Mouse (Mus musculus) hindbrain, embryonic 10.5 days (tissue): Measurements from ENCODE around the gene Chd9. TPM values are rescaled to one million over a fixed set of nuclear protein-coding genes. Genes with fewer than 3 reads are reported as not detected.

Experiments
- DNase-seq: peaks from one replicate; pipeline ENCODE4 v3.0.0-alpha.2; 2017; ENCODE audit warnings: low spot score
- H3K27ac ChIP-seq: fragments of 300-500 bp; sonication (generic); 2 replicates; pipeline ENCODE4 v1.5.1; 2016; ENCODE audit warnings: mild to moderate bottlenecking, moderate library complexity
- H3K27me3 ChIP-seq: fragments of 300-500 bp; sonication (generic); 2 replicates; pipeline ENCODE4 v1.6.1; 2016; ENCODE audit warnings: mild to moderate bottlenecking; ENCODE audit not compliant: poor library complexity, insufficient read depth, severe bottlenecking
- H3K36me3 ChIP-seq: fragments of 300-500 bp; sonication (generic); 2 replicates; pipeline ENCODE4 v1.6.1; 2016; ENCODE audit warnings: mild to moderate bottlenecking, moderate library complexity
- H3K4me1 ChIP-seq: fragments of 300-500 bp; sonication (generic); replicated peaks from 2 replicates; pipeline ENCODE4 v1.6.1; 2016; ENCODE audit warnings: mild to moderate bottlenecking
- H3K4me3 ChIP-seq: fragments of 300-500 bp; sonication (generic); 2 replicates; pipeline ENCODE4 v1.5.1; 2016; ENCODE audit warnings: mild to moderate bottlenecking, moderate library complexity
- H3K9me3 ChIP-seq: fragments of 300-500 bp; sonication (generic); 2 replicates; pipeline ENCODE4 v1.6.1; 2016; ENCODE audit warnings: mild to moderate bottlenecking, moderate library complexity
- WGBS: fragments of 180-500 bp; shearing (Covaris S2); methylation state at CpG from one replicate; pipeline ENCODE4 v1.1.7; 2016; 5-methylcytosine and 5-hydroxymethylcytosine counted together
- polyA plus RNA-seq: library from polyadenylated mRNA; unstranded; fragments of >200 nt; fragmentation: Nextera tagmentation; extraction: Ambion mirVana; gene quantifications from 2 replicates; pipeline ENCODE4 v1.2.1, GENCODE M21; 2016

The Chd9 gene
- polyA plus RNA-seq, 1 experiment from 2014 or later = 40.2 TPM

- no peaks in the 10 kb centered on the region for H3K9me3 ChIP-seq
- 10% methylated on average over 10 of the region's 10 CpGs for WGBS
- H3K4me3 ChIP-seq = peak overlapping the region; percentile 89
- H3K27me3 ChIP-seq = no peaks in the 10 kb centered on the region
- H3K4me1 ChIP-seq = peaks cover 20% of the 10 kb centered on the region
- no peak for DNase-seq
- no peaks in the 10 kb centered on the region for H3K36me3 ChIP-seq
- peak overlapping the region; percentile 89 for H3K27ac ChIP-seq
Measured at GRCm38 (mm10) chr8:91069407-91069806, 241.3 kb downstream of the Chd9 start.

- H3K9me3 ChIP-seq = no peaks in the 10 kb centered on the region
- DNase-seq = peak; percentile 93
- H3K4me1 ChIP-seq = peaks cover 20% of the 10 kb centered on the region
- WGBS = under 1% methylated on average over 25 of the region's 25 CpGs
- H3K27me3 ChIP-seq = no peaks in the 10 kb centered on the region
- H3K4me3 ChIP-seq = peak within 1 kb of the TSS; percentile 89
- H3K27ac ChIP-seq = peak within 1 kb of the TSS; percentile 89
- no peaks in the 10 kb centered on the region for H3K36me3 ChIP-seq
Measured at GRCm38 (mm10) chr8:91069834-91070233, 241.7 kb downstream of the Chd9 start, which contains the start of gene Rbl2. TSS of gene Rbl2 (plus strand) at chr8:91070057.

GRCm38 (mm10) chr8:91070275-91070859 lies 242.2 kb downstream of the Chd9 start:
- Histone ChIP-seq H3K4me1 (peaks cover 20% of the 10 kb centered on the region), H3K9me3 (no peaks in the 10 kb centered on the region), H3K27me3 (no peaks in the 10 kb centered on the region), H3K4me3 (peak overlapping the region; percentile 89), H3K27ac (peak overlapping the region; percentile 89), H3K36me3 (no peaks in the 10 kb centered on the region)
- under 1% methylated on average over 34 of the region's 34 CpGs for WGBS
- DNase-seq = peak; percentile 57

- H3K27me3 ChIP-seq = no peaks in the 10 kb centered on the region
- H3K36me3 ChIP-seq = peaks cover 32% of the 10 kb centered on the region
- no peaks in the 10 kb centered on the region for H3K9me3 ChIP-seq
- no peak for DNase-seq
- H3K4me3 ChIP-seq = no peak overlapping the region
- no peak overlapping the region for H3K27ac ChIP-seq
- 94% methylated on average over 12 of the region's 12 CpGs for WGBS
- H3K4me1 ChIP-seq = no peaks in the 10 kb centered on the region
Measured at GRCm38 (mm10) chr8:91077077-91077867, 249.1 kb downstream of the Chd9 start.

GRCm38 (mm10) chr8:91079678-91080077 lies 251.5 kb downstream of the Chd9 start:
- no peaks in the 10 kb centered on the region for H3K9me3 ChIP-seq
- no peaks in the 10 kb centered on the region for H3K27me3 ChIP-seq
- peaks cover 41% of the 10 kb centered on the region for H3K36me3 ChIP-seq
- H3K4me1 ChIP-seq = no peaks in the 10 kb centered on the region
- 93% methylated on average over 2 of the region's 2 CpGs for WGBS
- no peak overlapping the region for H3K27ac ChIP-seq
- H3K4me3 ChIP-seq = no peak overlapping the region
- no peak for DNase-seq

- H3K4me3 ChIP-seq = no peak overlapping the region
- no peak overlapping the region for H3K27ac ChIP-seq
- no peaks in the 10 kb centered on the region for H3K4me1 ChIP-seq
- no peak for DNase-seq
- peaks cover 56% of the 10 kb centered on the region for H3K36me3 ChIP-seq
- WGBS = 84% methylated on average over 7 of the region's 7 CpGs
- H3K9me3 ChIP-seq = no peaks in the 10 kb centered on the region
- H3K27me3 ChIP-seq = no peaks in the 10 kb centered on the region
Measured at GRCm38 (mm10) chr8:91081911-91082310, 253.8 kb downstream of the Chd9 start.

GRCm38 (mm10) chr8:91082428-91082827 lies 254.3 kb downstream of the Chd9 start:
- no peaks in the 10 kb centered on the region for H3K9me3 ChIP-seq
- H3K4me1 ChIP-seq = no peaks in the 10 kb centered on the region

GRCm38 (mm10) chr8:91088452-91088851 lies 260.3 kb downstream of the Chd9 start:
- WGBS = 95% methylated on average over 7 of the region's 7 CpGs
- no peak for DNase-seq
- Histone ChIP-seq H3K36me3 (peaks cover 53% of the 10 kb centered on the region), H3K9me3 (no peaks in the 10 kb centered on the region), H3K4me3 (no peak overlapping the region), H3K4me1 (no peaks in the 10 kb centered on the region), H3K27ac (no peak overlapping the region), H3K27me3 (no peaks in the 10 kb centered on the region)

More at GRCm38 (mm10) chr8:91082428-91082827, 254.3 kb downstream of the Chd9 start:
- Histone ChIP-seq H3K27ac (no peak overlapping the region), H3K27me3 (no peaks in the 10 kb centered on the region), H3K4me3 (no peak overlapping the region), H3K36me3 (peaks cover 57% of the 10 kb centered on the region)
- no peak for DNase-seq
- WGBS = 92% methylated on average over 12 of the region's 12 CpGs

GRCm38 (mm10) chr8:91089601-91090000 lies 261.4 kb downstream of the Chd9 start:
- Histone ChIP-seq H3K4me1 (no peaks in the 10 kb centered on the region), H3K36me3 (peaks cover 49% of the 10 kb centered on the region)
- WGBS = 89% methylated on average over 2 of the region's 2 CpGs

GRCm38 (mm10) chr8:91094135-91094534 lies 266.0 kb downstream of the Chd9 start:
- no peak for DNase-seq
- H3K27me3 ChIP-seq = no peaks in the 10 kb centered on the region
- no peak overlapping the region for H3K27ac ChIP-seq
- peaks cover 47% of the 10 kb centered on the region for H3K36me3 ChIP-seq
- H3K4me3 ChIP-seq = no peak overlapping the region
- 91% methylated on average over 5 of the region's 5 CpGs for WGBS
- no peaks in the 10 kb centered on the region for H3K9me3 ChIP-seq
- H3K4me1 ChIP-seq = no peaks in the 10 kb centered on the region

More at GRCm38 (mm10) chr8:91089601-91090000, 261.4 kb downstream of the Chd9 start:
- no peak for DNase-seq
- no peak overlapping the region for H3K27ac ChIP-seq
- no peak overlapping the region for H3K4me3 ChIP-seq
- H3K9me3 ChIP-seq = no peaks in the 10 kb centered on the region
- no peaks in the 10 kb centered on the region for H3K27me3 ChIP-seq

- Histone ChIP-seq H3K9me3 (no peaks in the 10 kb centered on the region), H3K4me1 (no peaks in the 10 kb centered on the region), H3K4me3 (no peak overlapping the region), H3K27ac (no peak overlapping the region), H3K27me3 (no peaks in the 10 kb centered on the region), H3K36me3 (peaks cover 41% of the 10 kb centered on the region)
- 93% methylated on average over 6 of the region's 6 CpGs for WGBS
- no peak for DNase-seq
Measured at GRCm38 (mm10) chr8:91098106-91098505, 270.0 kb downstream of the Chd9 start.
